Mouse (Mus musculus): ENCODE measurements around the gene Zcchc24. TPM values are rescaled to one million over a fixed set of nuclear protein-coding genes. Genes with fewer than 3 reads are reported as not detected.

Zcchc24 gene
- polyA plus RNA-seq, 1 experiment from 2014 or later, result 17.3 TPM

GRCm38 (mm10) chr14:25796619-25797018, 27.8 kb upstream of the Zcchc24 start:
- no peak for ATAC-seq (ENCODE audit: low FRiP score, low TSS enrichment)
- Histone ChIP-seq H3K36me3 (ENCODE audit: insufficient read depth, low read length) (no peaks in the 10 kb centered on the region), H3K9me3 (ENCODE audit: low read length) (no peaks in the 10 kb centered on the region), H3K4me2 (replicated peaks; ENCODE audit: low read depth, low read length) (no peak overlapping the region), H3K4me1 (ENCODE audit: insufficient read depth, low read length) (peaks cover 13% of the 10 kb centered on the region), H3K9ac (replicated peaks; ENCODE audit: low read length) (no peak overlapping the region), H3K27ac (ENCODE audit: low read length) (peak overlapping the region; percentile 13; the same call in 1 of the 2 replicates), H3K4me3 (ENCODE audit: low read length) (no peak overlapping the region), H3K27me3 (ENCODE audit: insufficient read depth, low read length) (no peaks in the 10 kb centered on the region)
- 33% methylated on average over 7 of the region's 7 CpGs for WGBS

GRCm38 (mm10) chr14:25795561-25796174, 26.8 kb upstream of the Zcchc24 start:
- no peaks in the 10 kb centered on the region for H3K9me3 ChIP-seq (ENCODE audit: low read length)
- H3K9ac ChIP-seq (replicated peaks; ENCODE audit: low read length), result no peak overlapping the region
- no peak overlapping the region for H3K4me3 ChIP-seq (ENCODE audit: low read length)
- WGBS, result 20% methylated on average over 10 of the region's 10 CpGs
- peaks cover 13% of the 10 kb centered on the region for H3K4me1 ChIP-seq (ENCODE audit: insufficient read depth, low read length)
- H3K4me2 ChIP-seq (replicated peaks; ENCODE audit: low read depth, low read length), result peak overlapping the region; percentile 12; the same call in 1 of the 2 replicates
- H3K27me3 ChIP-seq (ENCODE audit: insufficient read depth, low read length), result no peaks in the 10 kb centered on the region
- peak; percentile 90 for ATAC-seq (ENCODE audit: low FRiP score, low TSS enrichment)
- H3K36me3 ChIP-seq (ENCODE audit: insufficient read depth, low read length), result no peaks in the 10 kb centered on the region
- H3K27ac ChIP-seq (ENCODE audit: low read length), result peak overlapping the region; percentile 78; the same call in 1 of the 2 replicates

- Histone ChIP-seq H3K27me3 (ENCODE audit: insufficient read depth, low read length) (no peaks in the 10 kb centered on the region), H3K9ac (replicated peaks; ENCODE audit: low read length) (no peak overlapping the region), H3K4me3 (ENCODE audit: low read length) (no peak overlapping the region), H3K4me2 (replicated peaks; ENCODE audit: low read depth, low read length) (peak overlapping the region; percentile 12; the same call in 1 of the 2 replicates), H3K4me1 (ENCODE audit: insufficient read depth, low read length) (peaks cover 13% of the 10 kb centered on the region), H3K36me3 (ENCODE audit: insufficient read depth, low read length) (no peaks in the 10 kb centered on the region), H3K9me3 (ENCODE audit: low read length) (no peaks in the 10 kb centered on the region), H3K27ac (ENCODE audit: low read length) (peak overlapping the region; percentile 78)
- 56% methylated on average over 6 of the region's 6 CpGs for WGBS
- ATAC-seq (ENCODE audit: low FRiP score, low TSS enrichment), result no peak
These were observed 26.2 kb upstream of the Zcchc24 start for GRCm38 (mm10) chr14:25795067-25795466.

- ATAC-seq (ENCODE audit: low FRiP score, low TSS enrichment), result no peak
- no peak overlapping the region for H3K9ac ChIP-seq (replicated peaks; ENCODE audit: low read length)
- no peak overlapping the region for H3K27ac ChIP-seq (ENCODE audit: low read length)
- no peaks in the 10 kb centered on the region for H3K9me3 ChIP-seq (ENCODE audit: low read length)
- 92% methylated on average over 2 of the region's 2 CpGs for WGBS
- no peak overlapping the region for H3K4me2 ChIP-seq (replicated peaks; ENCODE audit: low read depth, low read length)
- H3K36me3 ChIP-seq (ENCODE audit: insufficient read depth, low read length), result no peaks in the 10 kb centered on the region
- H3K4me1 ChIP-seq (ENCODE audit: insufficient read depth, low read length), result peaks cover 13% of the 10 kb centered on the region
- H3K27me3 ChIP-seq (ENCODE audit: insufficient read depth, low read length), result no peaks in the 10 kb centered on the region
- H3K4me3 ChIP-seq (ENCODE audit: low read length), result no peak overlapping the region
These were observed 25.5 kb upstream of the Zcchc24 start for GRCm38 (mm10) chr14:25794331-25794730.

- Histone ChIP-seq H3K27ac (ENCODE audit: low read length) (no peak overlapping the region), H3K9ac (replicated peaks; ENCODE audit: low read length) (no peak overlapping the region), H3K4me1 (ENCODE audit: insufficient read depth, low read length) (peaks cover 15% of the 10 kb centered on the region; the same call in 1 of the 2 replicates), H3K36me3 (ENCODE audit: insufficient read depth, low read length) (no peaks in the 10 kb centered on the region), H3K27me3 (ENCODE audit: insufficient read depth, low read length) (no peaks in the 10 kb centered on the region), H3K4me2 (replicated peaks; ENCODE audit: low read depth, low read length) (no peak overlapping the region), H3K4me3 (ENCODE audit: low read length) (no peak overlapping the region), H3K9me3 (ENCODE audit: low read length) (no peaks in the 10 kb centered on the region)
- WGBS, result 74% methylated on average over 6 of the region's 6 CpGs
- ATAC-seq (ENCODE audit: low FRiP score, low TSS enrichment), result no peak
These were observed 22.0 kb upstream of the Zcchc24 start for GRCm38 (mm10) chr14:25790768-25791302.

GRCm38 (mm10) chr14:25789946-25790345, 21.1 kb upstream of the Zcchc24 start:
- Histone ChIP-seq H3K9me3 (ENCODE audit: low read length) (no peaks in the 10 kb centered on the region), H3K27me3 (ENCODE audit: insufficient read depth, low read length) (no peaks in the 10 kb centered on the region), H3K4me2 (replicated peaks; ENCODE audit: low read depth, low read length) (no peak overlapping the region), H3K4me3 (ENCODE audit: low read length) (no peak overlapping the region), H3K9ac (replicated peaks; ENCODE audit: low read length) (no peak overlapping the region), H3K4me1 (ENCODE audit: insufficient read depth, low read length) (peaks cover 7% of the 10 kb centered on the region; the same call in 1 of the 2 replicates), H3K27ac (ENCODE audit: low read length) (no peak overlapping the region), H3K36me3 (ENCODE audit: insufficient read depth, low read length) (no peaks in the 10 kb centered on the region)
- ATAC-seq (ENCODE audit: low FRiP score, low TSS enrichment), result no peak
- 74% methylated on average over 1 of the region's 1 CpGs for WGBS

- peaks cover 7% of the 10 kb centered on the region; the same call in 1 of the 2 replicates for H3K4me1 ChIP-seq (ENCODE audit: insufficient read depth, low read length)
- no peak overlapping the region for H3K4me3 ChIP-seq (ENCODE audit: low read length)
- H3K27ac ChIP-seq (ENCODE audit: low read length), result no peak overlapping the region
- no peaks in the 10 kb centered on the region for H3K9me3 ChIP-seq (ENCODE audit: low read length)
- no peak for ATAC-seq (ENCODE audit: low FRiP score, low TSS enrichment)
- H3K36me3 ChIP-seq (ENCODE audit: insufficient read depth, low read length), result no peaks in the 10 kb centered on the region
- H3K9ac ChIP-seq (replicated peaks; ENCODE audit: low read length), result no peak overlapping the region
- H3K27me3 ChIP-seq (ENCODE audit: insufficient read depth, low read length), result no peaks in the 10 kb centered on the region
- no peak overlapping the region for H3K4me2 ChIP-seq (replicated peaks; ENCODE audit: low read depth, low read length)
These were observed 20.4 kb upstream of the Zcchc24 start for GRCm38 (mm10) chr14:25789207-25789606.

- H3K27ac ChIP-seq (ENCODE audit: low read length), result peak overlapping the region; percentile 83; the same call in 1 of the 2 replicates
- H3K4me3 ChIP-seq (ENCODE audit: low read length), result no peak overlapping the region
- H3K9ac ChIP-seq (replicated peaks; ENCODE audit: low read length), result no peak overlapping the region
- no peaks in the 10 kb centered on the region for H3K27me3 ChIP-seq (ENCODE audit: insufficient read depth, low read length)
- H3K4me1 ChIP-seq (ENCODE audit: insufficient read depth, low read length), result peaks cover 9% of the 10 kb centered on the region; the same call in 1 of the 2 replicates
- H3K9me3 ChIP-seq (ENCODE audit: low read length), result no peaks in the 10 kb centered on the region
- WGBS, result 61% methylated on average over 5 of the region's 5 CpGs
- ATAC-seq (ENCODE audit: low FRiP score, low TSS enrichment), result no peak
- H3K36me3 ChIP-seq (ENCODE audit: insufficient read depth, low read length), result no peaks in the 10 kb centered on the region
- H3K4me2 ChIP-seq (replicated peaks; ENCODE audit: low read depth, low read length), result no peak overlapping the region
These were observed 19.4 kb upstream of the Zcchc24 start for GRCm38 (mm10) chr14:25788201-25788600.

GRCm38 (mm10) chr14:25787387-25787910, 18.6 kb upstream of the Zcchc24 start:
- Histone ChIP-seq H3K36me3 (ENCODE audit: insufficient read depth, low read length) (no peaks in the 10 kb centered on the region), H3K9me3 (ENCODE audit: low read length) (no peaks in the 10 kb centered on the region), H3K27ac (ENCODE audit: low read length) (peak overlapping the region; percentile 83), H3K4me2 (replicated peaks; ENCODE audit: low read depth, low read length) (no peak overlapping the region), H3K4me3 (ENCODE audit: low read length) (no peak overlapping the region), H3K9ac (replicated peaks; ENCODE audit: low read length) (no peak overlapping the region), H3K4me1 (ENCODE audit: insufficient read depth, low read length) (peaks cover 17% of the 10 kb centered on the region; the same call in 1 of the 2 replicates), H3K27me3 (ENCODE audit: insufficient read depth, low read length) (no peaks in the 10 kb centered on the region)
- 45% methylated on average over 12 of the region's 12 CpGs for WGBS
- ATAC-seq (ENCODE audit: low FRiP score, low TSS enrichment), result peak; percentile 18; the same call in 1 of the 2 replicates

- Histone ChIP-seq H3K4me3 (ENCODE audit: low read length) (no peak overlapping the region), H3K27ac (ENCODE audit: low read length) (peak overlapping the region; percentile 83), H3K27me3 (ENCODE audit: insufficient read depth, low read length) (no peaks in the 10 kb centered on the region), H3K9ac (replicated peaks; ENCODE audit: low read length) (no peak overlapping the region), H3K9me3 (ENCODE audit: low read length) (no peaks in the 10 kb centered on the region), H3K36me3 (ENCODE audit: insufficient read depth, low read length) (no peaks in the 10 kb centered on the region), H3K4me2 (replicated peaks; ENCODE audit: low read depth, low read length) (no peak overlapping the region), H3K4me1 (ENCODE audit: insufficient read depth, low read length) (peaks cover 18% of the 10 kb centered on the region; the same call in 1 of the 2 replicates)
- 19% methylated on average over 5 of the region's 5 CpGs for WGBS
- peak; percentile 93 for ATAC-seq (ENCODE audit: low FRiP score, low TSS enrichment)
These were observed 18.1 kb upstream of the Zcchc24 start for GRCm38 (mm10) chr14:25786959-25787358.
